Mouse (Mus musculus): Measurements from ENCODE around the gene Gpr137.

The Gpr137 gene

GRCm38 (mm10) chr19:6972247-6972917 is 30.1 kb upstream of the Gpr137 start:
- peak; percentile 38 for DNase-seq

- DNase-seq = no peak
Measured at GRCm38 (mm10) chr19:6971644-6972043, 29.4 kb upstream of the Gpr137 start.

GRCm38 (mm10) chr19:6970460-6971085 is 28.3 kb upstream of the Gpr137 start:
- DNase-seq = peak; percentile 47

- no peak for DNase-seq
Measured at GRCm38 (mm10) chr19:6969665-6970381, 27.5 kb upstream of the Gpr137 start.

GRCm38 (mm10) chr19:6969291-6969664 is 27.0 kb upstream of the Gpr137 start:
- DNase-seq = no peak

GRCm38 (mm10) chr19:6968491-6969271 is 26.4 kb upstream of the Gpr137 start:
- DNase-seq = no peak

- no peak for DNase-seq
Measured at GRCm38 (mm10) chr19:6956461-6956860, 14.2 kb upstream of the Gpr137 start.

- peak; percentile 42 for DNase-seq
Measured at GRCm38 (mm10) chr19:6955424-6955823, 13.1 kb upstream of the Gpr137 start.

GRCm38 (mm10) chr19:6954046-6954445 is 11.8 kb upstream of the Gpr137 start:
- DNase-seq = peak; percentile 72

GRCm38 (mm10) chr19:6952712-6953037 is 10.4 kb upstream of the Gpr137 start:
- peak; percentile 65 for DNase-seq

- DNase-seq = peak; percentile 89
Measured at GRCm38 (mm10) chr19:6951994-6952711, 9.9 kb upstream of the Gpr137 start.

- DNase-seq = peak; percentile 94
Measured at GRCm38 (mm10) chr19:6951381-6951968, 9.2 kb upstream of the Gpr137 start.

- DNase-seq = peak; percentile 72
Measured at GRCm38 (mm10) chr19:6950613-6951153, 8.4 kb upstream of the Gpr137 start.

- DNase-seq = peak; percentile 35
Measured at GRCm38 (mm10) chr19:6949951-6950350, 7.7 kb upstream of the Gpr137 start.

GRCm38 (mm10) chr19:6949532-6949931 is 7.3 kb upstream of the Gpr137 start:
- DNase-seq = peak; percentile 46

- DNase-seq = peak; percentile 88
Measured at GRCm38 (mm10) chr19:6948186-6948585, 5.9 kb upstream of the Gpr137 start.

GRCm38 (mm10) chr19:6947742-6948141 is 5.5 kb upstream of the Gpr137 start:
- DNase-seq = no peak

- DNase-seq = peak; percentile 68
Measured at GRCm38 (mm10) chr19:6943709-6944108, 1.4 kb upstream of the Gpr137 start.

GRCm38 (mm10) chr19:6942764-6943163 is 484 bp upstream of the Gpr137 start:
- peak; percentile 63 for DNase-seq

GRCm38 (mm10) chr19:6941372-6942248 is 670 bp downstream of the Gpr137 start, which contains the start of gene Bad:
Gene Bad, plus strand, starts transcription at chr19:6941861.
- DNase-seq = peak; percentile 90

Measured in cerebellum, adult 11-12 months (tissue).